In the genomic region with DNA sequence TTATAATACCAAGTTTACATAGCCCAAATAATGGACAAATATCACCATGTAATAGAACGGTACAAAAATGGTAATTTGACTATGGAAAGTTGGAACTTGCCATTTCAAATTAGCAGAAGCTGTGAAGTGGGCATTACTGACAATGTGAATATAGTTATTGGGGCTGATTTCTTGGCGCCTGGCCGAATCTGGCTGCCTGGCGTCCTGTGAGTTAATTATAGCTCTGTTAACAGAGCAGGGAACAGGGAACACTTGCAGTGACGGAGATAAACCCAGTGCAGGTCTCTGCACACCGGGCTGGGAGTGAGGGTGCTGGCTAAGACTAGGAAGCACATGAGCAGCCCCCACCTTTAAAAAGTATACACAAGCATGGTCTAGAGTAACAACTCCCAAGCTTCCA, we compare ENCODE assay signal across 12 mouse cellular contexts.
DNase-seq lines count a peak whose midpoint lies in the region; ATAC-seq and TF ChIP-seq lines count a peak whose summit lies in the region.
"Had no signal": no experiment of that assay in that cellular context is flagged by ENCODE, and none has a peak within 500 bp of the region (broad histone marks: within the 10 kb centered on the region; RNA-seq: fewer than 3 reads in every experiment).

No protein-coding gene starts in this region.

- peaks cover 3% of the 10 kb centered on the region; the same call in 1 of the 2 replicates for H3K4me1 ChIP-seq in hindbrain, postnatal 0 days (ENCODE audit: insufficient read depth, low read length)
- peaks cover 2% of the 10 kb centered on the region for H3K4me1 ChIP-seq in hindbrain, embryonic 11.5 days (replicated peaks; ENCODE audit: control insufficient read depth, insufficient read depth, low read length)
- peaks cover 94% of the 10 kb centered on the region for H3K4me1 ChIP-seq in heart, embryonic 12.5 days (replicated peaks)
- H3K4me1 ChIP-seq in neural tube, embryonic 15.5 days: peaks cover 60% of the 10 kb centered on the region

- TF ChIP-seq CTCF in hindbrain, postnatal 0 days (IDR thresholded peaks at IDR 0.05; ENCODE audit: low read depth): no peak

- peak; percentile 41 for DNase-seq in hindbrain, postnatal 0 days (ENCODE audit: low spot score)
- DNase-seq in hindbrain, embryonic 11.5 days (ENCODE audit: low spot score): no peak
- peak; percentile 64 for DNase-seq in Muller cell, postnatal 12 days (ENCODE audit: inconsistent ontology term)
- DNase-seq in cerebellum, postnatal 14 days: peak; percentile 77 to 79
- DNase-seq in ovary, postnatal 10 days (ENCODE audit: low spot score): no peak
- no peak for DNase-seq in adrenal gland, adult 18-20 months (ENCODE audit: low spot score in 2 of 2)

- no peaks in the 10 kb centered on the region for H3K9me3 ChIP-seq in hindbrain, postnatal 0 days (ENCODE audit: low read length)
- no peaks in the 10 kb centered on the region for H3K9me3 ChIP-seq in hindbrain, embryonic 11.5 days (ENCODE audit: control insufficient read depth, low read length)
- H3K9me3 ChIP-seq in heart, embryonic 12.5 days (replicated peaks): no peaks in the 10 kb centered on the region
- H3K9me3 ChIP-seq in neural tube, embryonic 15.5 days (replicated peaks): no peaks in the 10 kb centered on the region
- H3K9me3 ChIP-seq: embryonic facial prominence, embryonic 13.5 days; lung, embryonic 15.5 days; midbrain, embryonic 13.5 days had no signal

- 35% methylated on average over 6 of the region's 6 CpGs for WGBS in hindbrain, postnatal 0 days
- WGBS in hindbrain, embryonic 11.5 days: 89% methylated on average over 6 of the region's 6 CpGs
- WGBS in heart, embryonic 12.5 days: 29% methylated on average over 6 of the region's 6 CpGs
- 64% methylated on average over 6 of the region's 6 CpGs for WGBS in neural tube, embryonic 15.5 days

- H3K4me3 ChIP-seq in hindbrain, postnatal 0 days (ENCODE audit: low read length): no peak overlapping the region
- no peak overlapping the region for H3K4me3 ChIP-seq in hindbrain, embryonic 11.5 days (ENCODE audit: low read depth, low read length)
- H3K4me3 ChIP-seq in heart, embryonic 12.5 days: no peak overlapping the region
- no peak overlapping the region for H3K4me3 ChIP-seq in neural tube, embryonic 15.5 days (replicated peaks)
- H3K4me3 ChIP-seq: embryonic facial prominence, embryonic 13.5 days; lung, embryonic 15.5 days; midbrain, embryonic 13.5 days had no signal

- ATAC-seq in hindbrain, postnatal 0 days: no peak
- no peak for ATAC-seq in hindbrain, embryonic 11.5 days (ENCODE audit: low FRiP score)
- peak; percentile 40; the same call in 1 of the 2 replicates for ATAC-seq in heart, embryonic 12.5 days (ENCODE audit: insufficient number of reproducible peaks, low FRiP score)
- ATAC-seq in neural tube, embryonic 15.5 days (ENCODE audit: low FRiP score): no peak
- ATAC-seq: midbrain, embryonic 13.5 days had no signal

- H3K27ac ChIP-seq in hindbrain, postnatal 0 days: no peak overlapping the region
- no peak overlapping the region for H3K27ac ChIP-seq in hindbrain, embryonic 11.5 days (ENCODE audit: low read depth, low read length)
- H3K27ac ChIP-seq in heart, embryonic 12.5 days (ENCODE audit: poor library complexity, severe bottlenecking): peak overlapping the region; percentile 82
- H3K27ac ChIP-seq in neural tube, embryonic 15.5 days (replicated peaks): no peak overlapping the region
- H3K27ac ChIP-seq: embryonic facial prominence, embryonic 13.5 days; kidney, postnatal 0 days; lung, embryonic 15.5 days; midbrain, embryonic 13.5 days had no signal

- no peaks in the 10 kb centered on the region for H3K27me3 ChIP-seq in hindbrain, postnatal 0 days (ENCODE audit: insufficient read depth, low read length)
- no peaks in the 10 kb centered on the region for H3K27me3 ChIP-seq in hindbrain, embryonic 11.5 days (ENCODE audit: control insufficient read depth, insufficient read depth, low read length)
- no peaks in the 10 kb centered on the region for H3K27me3 ChIP-seq in heart, embryonic 12.5 days (replicated peaks)
- no peaks in the 10 kb centered on the region for H3K27me3 ChIP-seq in neural tube, embryonic 15.5 days (replicated peaks)
- H3K27me3 ChIP-seq: embryonic facial prominence, embryonic 13.5 days; lung, embryonic 15.5 days; midbrain, embryonic 13.5 days had no signal

- no peak overlapping the region for H3K4me2 ChIP-seq in hindbrain, postnatal 0 days (ENCODE audit: low read depth, low read length)
- H3K4me2 ChIP-seq in hindbrain, embryonic 11.5 days (replicated peaks; ENCODE audit: low read depth, low read length): no peak overlapping the region
- peak overlapping the region; percentile 33 for H3K4me2 ChIP-seq in heart, embryonic 12.5 days
- H3K4me2 ChIP-seq in neural tube, embryonic 15.5 days: no peak overlapping the region
- H3K4me2 ChIP-seq: embryonic facial prominence, embryonic 13.5 days; lung, embryonic 15.5 days; midbrain, embryonic 13.5 days had no signal

- H3K9ac ChIP-seq in hindbrain, postnatal 0 days (replicated peaks; ENCODE audit: low read length): no peak overlapping the region
- no peak overlapping the region for H3K9ac ChIP-seq in hindbrain, embryonic 11.5 days (ENCODE audit: low read depth, low read length)
- no peak overlapping the region for H3K9ac ChIP-seq in heart, embryonic 12.5 days
- H3K9ac ChIP-seq in neural tube, embryonic 15.5 days (replicated peaks): no peak overlapping the region
- H3K9ac ChIP-seq: embryonic facial prominence, embryonic 13.5 days; lung, embryonic 15.5 days; midbrain, embryonic 13.5 days had no signal

- no peaks in the 10 kb centered on the region for H3K36me3 ChIP-seq in hindbrain, postnatal 0 days (ENCODE audit: insufficient read depth, low read length)
- H3K36me3 ChIP-seq in hindbrain, embryonic 11.5 days (ENCODE audit: control insufficient read depth, insufficient read depth, low read length): no peaks in the 10 kb centered on the region
- no peaks in the 10 kb centered on the region for H3K36me3 ChIP-seq in heart, embryonic 12.5 days
- no peaks in the 10 kb centered on the region for H3K36me3 ChIP-seq in neural tube, embryonic 15.5 days
- H3K36me3 ChIP-seq: embryonic facial prominence, embryonic 13.5 days; lung, embryonic 15.5 days had no signal

Comparison
In these comparisons a context has a peak if more than half of its experiments do, and no peak if none do; other contexts are left out.
1. DNase-seq: peak in hindbrain, postnatal 0 days (single experiment), Muller cell, postnatal 12 days (single experiment) and cerebellum, postnatal 14 days (2 of 2); none in hindbrain, embryonic 11.5 days (single experiment), ovary, postnatal 10 days (single experiment) and adrenal gland, adult 18-20 months (0 of 2).